Mouse (Mus musculus) hindbrain, embryonic 13.5 days (tissue): ENCODE measurements around the gene Ppp1r1b. TPM values are rescaled to one million over a fixed set of nuclear protein-coding genes. Genes with fewer than 3 reads are reported as not detected.

Source experiments
- ATAC-seq: fragments of 200-750 bp; cut with Nextera tagmentation; 2 replicates; pipeline ENCODE4 v1.8.0; 2017; ENCODE audit warnings: moderate TSS enrichment; ENCODE audit not compliant: low FRiP score
- H3K27ac ChIP-seq: fragments of 300-500 bp; sonication (generic); 2 replicates; pipeline ENCODE4 v1.5.1; 2015; ENCODE audit warnings: inconsistent platforms, mild to moderate bottlenecking, moderate library complexity
- H3K27me3 ChIP-seq: fragments of 300-500 bp; sonication (generic); 2 replicates; pipeline ENCODE4 v1.6.1; 2015; ENCODE audit warnings: mild to moderate bottlenecking, inconsistent platforms
- H3K36me3 ChIP-seq: fragments of 300-500 bp; sonication (generic); 2 replicates; pipeline ENCODE4 v1.6.1; 2015; ENCODE audit warnings: mild to moderate bottlenecking, inconsistent platforms
- H3K4me1 ChIP-seq: fragments of 300-500 bp; sonication (generic); replicated peaks from 2 replicates; pipeline ENCODE4 v1.6.1; 2015; ENCODE audit warnings: inconsistent platforms
- H3K4me2 ChIP-seq: fragments of 300-500 bp; sonication (generic); 2 replicates; pipeline ENCODE4 v1.6.1; 2015; ENCODE audit warnings: inconsistent platforms, mild to moderate bottlenecking, moderate library complexity
- H3K4me3 ChIP-seq: fragments of 300-500 bp; sonication (generic); 2 replicates; pipeline ENCODE4 v1.5.1; 2015; ENCODE audit warnings: mild to moderate bottlenecking, inconsistent platforms
- H3K9ac ChIP-seq: fragments of 300-500 bp; sonication (generic); 2 replicates; pipeline ENCODE4 v1.6.1; 2015; ENCODE audit warnings: mild to moderate bottlenecking, inconsistent platforms
- H3K9me3 ChIP-seq: fragments of 300-500 bp; sonication (generic); 2 replicates; pipeline ENCODE4 v1.6.1; 2016; ENCODE audit warnings: inconsistent platforms
- WGBS: fragments of 180-500 bp; shearing (Covaris S2); methylation state at CpG from one replicate; pipeline ENCODE4 v1.1.7; 2015; 5-methylcytosine and 5-hydroxymethylcytosine counted together
- polyA plus RNA-seq: library from polyadenylated mRNA; unstranded; fragments of >200 nt; fragmentation: Nextera tagmentation; extraction: Ambion mirVana; gene quantifications from 2 replicates; pipeline ENCODE4 v1.2.1, GENCODE M21; 2015

Ppp1r1b gene
- polyA plus RNA-seq, 1 experiment from 2014 or later = 2.4 TPM

DNA sequence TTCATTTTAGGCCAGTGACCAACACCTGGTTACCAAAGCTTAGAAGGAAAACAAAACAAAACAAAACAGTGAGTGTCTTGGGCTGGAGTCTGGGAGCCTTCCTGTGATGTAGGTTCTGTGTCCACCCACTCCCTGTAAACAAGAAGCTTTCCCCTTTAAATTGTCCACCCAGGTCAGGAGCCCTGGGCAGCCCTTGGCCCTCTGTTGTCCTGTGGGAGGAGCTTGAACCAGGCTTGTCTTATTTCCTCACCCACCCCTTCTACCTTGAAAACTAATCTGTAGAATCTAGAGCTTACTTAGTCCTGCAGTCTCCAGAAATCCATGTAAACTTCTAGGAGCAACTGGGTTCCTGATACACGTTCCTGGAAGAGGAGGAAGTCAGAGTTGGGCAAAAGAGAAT, 26.0 kb upstream of the Ppp1r1b start:
- WGBS = 0% methylated on average over 1 of the region's 1 CpGs
- peaks cover 46% of the 10 kb centered on the region for H3K4me1 ChIP-seq
- no peaks in the 10 kb centered on the region for H3K9me3 ChIP-seq
- ATAC-seq = no peak
- no peaks in the 10 kb centered on the region for H3K36me3 ChIP-seq
- peaks cover 98% of the 10 kb centered on the region for H3K27me3 ChIP-seq
- no peak overlapping the region for H3K27ac ChIP-seq
- no peak overlapping the region for H3K4me2 ChIP-seq
- no peak overlapping the region for H3K4me3 ChIP-seq
- no peak overlapping the region for H3K9ac ChIP-seq

DNA sequence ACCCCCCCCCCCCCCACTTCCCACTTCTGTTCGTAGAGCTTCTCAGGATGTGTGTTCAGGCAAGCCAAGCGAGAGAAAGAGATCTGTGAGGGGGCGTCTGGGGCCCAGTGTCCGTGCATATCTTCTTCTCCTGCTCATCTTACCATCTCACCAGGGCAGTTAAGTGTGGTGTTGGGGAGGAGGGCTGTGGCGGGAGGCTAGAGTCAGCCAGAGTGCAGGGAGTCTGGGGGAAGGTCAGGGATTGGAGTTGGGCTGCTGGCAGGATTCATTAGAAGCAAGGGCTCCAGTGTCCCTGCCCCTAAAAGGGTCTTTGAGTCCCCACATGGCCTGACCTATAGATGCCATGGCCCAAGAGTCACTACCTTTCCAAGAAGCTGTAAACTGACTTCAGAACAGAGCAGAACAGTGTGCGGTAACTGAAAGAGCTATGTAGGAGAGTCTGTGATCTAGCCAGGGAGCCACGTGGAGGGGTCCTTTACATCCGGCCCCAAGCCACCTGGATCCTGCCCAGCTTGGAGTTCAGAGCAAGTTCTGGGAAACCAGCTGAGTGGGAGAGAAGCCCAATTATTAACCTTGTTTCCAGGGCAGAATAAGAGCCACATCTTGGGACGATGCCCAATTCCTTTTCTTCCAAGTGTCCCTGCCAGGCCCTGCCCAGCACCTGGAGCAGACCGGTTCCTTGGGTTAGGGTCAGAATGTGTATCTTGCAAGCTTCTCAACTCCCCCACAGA, 24.9 kb upstream of the Ppp1r1b start:
- Histone ChIP-seq H3K27ac (0 out of 2 replicates have a peak overlapping the region, but pooled peaks have one; percentile 14), H3K4me1 (peaks cover 48% of the 10 kb centered on the region), H3K27me3 (peaks cover 98% of the 10 kb centered on the region), H3K9ac (no peak overlapping the region), H3K4me2 (no peak overlapping the region), H3K9me3 (no peaks in the 10 kb centered on the region), H3K36me3 (no peaks in the 10 kb centered on the region), H3K4me3 (no peak overlapping the region)
- 1% methylated on average over 10 of the region's 10 CpGs for WGBS
- ATAC-seq = no peak

DNA sequence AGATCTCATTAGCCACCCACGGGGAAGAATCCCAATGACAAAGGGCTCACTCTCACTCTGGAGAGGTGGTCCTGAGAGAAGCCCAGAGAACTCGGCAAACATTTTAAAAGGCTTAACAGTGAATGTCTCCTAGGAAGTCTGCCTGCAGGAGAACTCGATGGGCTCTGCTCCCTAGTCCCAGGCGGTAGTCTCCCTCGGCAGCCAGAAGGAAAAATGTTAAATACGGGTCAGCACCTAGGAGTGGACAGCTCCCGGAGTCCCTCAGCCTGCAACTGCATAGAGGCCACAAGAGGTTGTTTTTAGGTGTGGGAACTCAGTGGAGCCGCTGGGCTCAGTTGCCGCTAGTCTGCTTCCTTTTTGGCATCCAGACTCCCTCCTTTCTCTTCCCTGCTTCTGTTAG, 24.3 kb upstream of the Ppp1r1b start:
- Histone ChIP-seq H3K4me2 (peak overlapping the region; percentile 51), H3K27ac (peak overlapping the region; percentile 14; the same call in 1 of the 2 replicates), H3K4me3 (no peak overlapping the region), H3K4me1 (peaks cover 47% of the 10 kb centered on the region), H3K27me3 (peaks cover 97% of the 10 kb centered on the region), H3K9ac (no peak overlapping the region), H3K36me3 (no peaks in the 10 kb centered on the region), H3K9me3 (no peaks in the 10 kb centered on the region)
- ATAC-seq = no peak
- 2% methylated on average over 9 of the region's 9 CpGs for WGBS

DNA sequence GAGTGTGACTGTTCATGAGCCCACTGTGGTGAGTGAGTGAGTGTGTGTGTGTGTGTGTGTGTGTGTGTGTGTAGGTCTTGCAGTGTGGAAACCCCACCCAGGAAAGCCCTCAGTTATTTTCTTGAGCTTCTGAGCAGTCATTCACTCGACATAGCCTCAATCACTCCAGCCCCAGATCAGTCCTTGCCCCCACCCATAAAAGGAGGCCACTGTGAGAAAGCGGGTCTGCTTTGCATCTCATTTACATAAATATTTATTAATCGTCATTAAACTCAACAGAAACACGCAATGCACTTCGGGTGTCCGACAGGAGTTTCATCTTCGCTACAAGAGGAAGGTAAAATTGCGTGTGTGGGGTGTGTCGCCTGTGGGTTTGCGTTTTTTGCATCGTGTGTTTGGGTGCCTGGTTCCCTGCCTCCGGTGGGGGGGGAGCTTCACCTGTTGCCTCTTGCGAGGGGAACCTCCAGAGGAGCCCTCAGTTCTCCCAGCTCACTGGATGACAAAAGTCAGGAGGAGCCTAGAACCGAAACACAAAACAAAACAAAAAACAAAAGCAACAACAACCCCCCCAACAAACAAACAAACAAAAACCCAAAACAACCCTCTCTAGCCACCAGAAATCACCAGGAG, 22.9 kb upstream of the Ppp1r1b start:
- no peak for ATAC-seq
- Histone ChIP-seq H3K9ac (peak overlapping the region; percentile 73; the same call in 1 of the 2 replicates), H3K4me2 (peak overlapping the region; percentile 51), H3K9me3 (no peaks in the 10 kb centered on the region), H3K4me1 (peaks cover 36% of the 10 kb centered on the region), H3K36me3 (no peaks in the 10 kb centered on the region), H3K27me3 (peaks cover 97% of the 10 kb centered on the region), H3K27ac (peak overlapping the region; percentile 52; the same call in 1 of the 2 replicates), H3K4me3 (peak overlapping the region; percentile 45)
- 3% methylated on average over 14 of the region's 14 CpGs for whole genome bisulfite sequencing

DNA sequence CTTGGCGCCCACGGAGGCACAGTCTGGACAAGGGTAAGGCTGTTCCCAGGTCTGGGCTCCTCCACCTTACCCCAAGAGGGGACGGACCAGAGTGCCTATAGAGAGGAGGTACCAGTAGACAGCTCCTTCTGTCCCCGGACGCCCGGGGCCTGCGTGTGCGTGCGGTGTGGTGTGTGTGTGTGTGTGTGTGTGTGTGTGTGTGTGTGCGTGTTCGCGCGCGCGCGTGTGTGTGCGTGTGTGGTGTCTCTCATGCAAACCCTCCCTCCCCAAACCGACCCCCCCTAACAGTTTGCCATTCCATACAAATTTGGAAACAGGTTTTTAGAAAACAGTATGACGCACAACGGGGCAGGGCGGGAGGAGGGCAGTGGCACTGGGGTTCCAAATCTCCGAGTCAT, 22.4 kb upstream of the Ppp1r1b start:
- Histone ChIP-seq H3K9ac (peak overlapping the region; percentile 73), H3K4me2 (peak overlapping the region; percentile 51), H3K27me3 (peaks cover 98% of the 10 kb centered on the region), H3K4me1 (peaks cover 35% of the 10 kb centered on the region), H3K27ac (peak overlapping the region; percentile 52; the same call in 1 of the 2 replicates), H3K4me3 (peak overlapping the region; percentile 45), H3K36me3 (no peaks in the 10 kb centered on the region), H3K9me3 (no peaks in the 10 kb centered on the region)
- ATAC-seq = no peak
- WGBS = 3% methylated on average over 20 of the region's 22 CpGs

DNA sequence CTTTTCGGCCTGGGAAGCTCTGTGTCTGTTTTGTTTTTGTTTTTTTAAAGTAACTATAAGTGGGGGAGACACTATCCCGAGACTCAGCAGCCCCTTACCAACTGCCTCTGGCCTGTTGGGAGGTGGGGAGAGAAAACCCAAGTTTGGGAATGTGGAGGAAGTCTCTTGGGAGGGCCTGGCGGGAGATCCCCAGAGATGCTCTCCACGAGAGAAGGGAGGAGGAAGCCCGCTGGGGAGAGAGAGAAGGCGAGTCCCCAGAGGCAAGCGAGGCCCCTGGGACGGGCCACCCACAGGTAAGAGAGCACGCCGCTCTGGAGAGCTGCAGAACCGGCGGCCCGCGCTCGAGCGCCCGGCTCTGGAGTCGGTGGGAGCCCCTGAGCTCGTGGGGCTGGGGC, 21.5 kb upstream of the Ppp1r1b start:
- under 1% methylated on average over 19 of the region's 19 CpGs for WGBS
- peak overlapping the region; percentile 73 for H3K9ac ChIP-seq
- H3K4me3 ChIP-seq = peak overlapping the region; percentile 45
- peak overlapping the region; percentile 51 for H3K4me2 ChIP-seq
- no peaks in the 10 kb centered on the region for H3K36me3 ChIP-seq
- no peaks in the 10 kb centered on the region for H3K9me3 ChIP-seq
- peaks cover 28% of the 10 kb centered on the region for H3K4me1 ChIP-seq
- H3K27me3 ChIP-seq = peaks cover 98% of the 10 kb centered on the region
- peak overlapping the region; percentile 92 for H3K27ac ChIP-seq
- no peak for ATAC-seq

DNA sequence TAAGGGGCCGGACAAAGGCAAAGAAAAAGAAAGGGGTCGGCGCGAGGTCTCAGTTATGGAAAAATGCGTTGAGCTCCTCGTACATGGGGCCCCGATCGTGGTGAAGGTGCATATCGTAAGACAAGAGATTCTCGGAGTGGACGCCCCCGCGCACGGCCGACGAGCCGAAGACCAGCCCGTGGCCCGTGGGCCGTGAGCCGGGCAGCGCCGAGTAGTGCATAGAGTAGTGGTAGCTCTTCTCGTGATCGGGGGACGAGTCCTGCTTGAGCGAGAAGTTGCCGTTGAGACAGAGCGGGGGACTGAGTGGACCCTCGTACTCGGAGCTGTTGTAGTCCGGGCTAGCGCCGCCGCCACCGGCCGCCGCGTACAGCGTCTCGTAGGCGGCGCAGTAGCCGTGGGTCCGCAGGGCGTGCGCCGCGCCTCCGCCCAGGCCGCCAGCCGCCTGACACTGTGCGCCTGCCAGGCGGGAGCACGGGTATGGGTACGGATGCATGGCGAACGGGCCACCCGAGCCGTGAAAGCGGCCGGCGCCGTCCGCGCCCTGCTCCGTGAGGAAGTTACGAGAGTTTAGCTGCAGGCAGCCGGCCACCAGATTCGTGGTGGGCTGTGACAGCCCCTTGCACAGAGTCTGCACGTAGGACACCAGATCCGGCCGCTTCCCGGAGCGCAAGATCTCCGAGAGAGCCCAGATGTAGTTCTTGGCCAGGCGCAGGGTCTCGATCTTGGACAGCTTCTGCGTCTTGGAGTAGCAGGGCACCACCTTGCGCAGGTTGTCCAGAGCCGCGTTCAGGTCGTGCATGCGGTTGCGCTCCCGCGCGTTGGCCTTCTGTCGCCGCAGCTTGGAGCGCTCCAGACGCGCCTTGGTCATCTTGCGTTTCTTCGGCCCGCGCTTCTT, 20.8 kb upstream of the Ppp1r1b start:
- Histone ChIP-seq H3K9me3 (no peaks in the 10 kb centered on the region), H3K27ac (peak overlapping the region; percentile 92), H3K36me3 (no peaks in the 10 kb centered on the region), H3K4me3 (peak overlapping the region; percentile 45), H3K4me2 (peak overlapping the region; percentile 51), H3K4me1 (peaks cover 28% of the 10 kb centered on the region), H3K9ac (peak overlapping the region; percentile 73), H3K27me3 (peaks cover 98% of the 10 kb centered on the region)
- ATAC-seq = no peak
- WGBS = under 1% methylated on average over 96 of the region's 97 CpGs

DNA sequence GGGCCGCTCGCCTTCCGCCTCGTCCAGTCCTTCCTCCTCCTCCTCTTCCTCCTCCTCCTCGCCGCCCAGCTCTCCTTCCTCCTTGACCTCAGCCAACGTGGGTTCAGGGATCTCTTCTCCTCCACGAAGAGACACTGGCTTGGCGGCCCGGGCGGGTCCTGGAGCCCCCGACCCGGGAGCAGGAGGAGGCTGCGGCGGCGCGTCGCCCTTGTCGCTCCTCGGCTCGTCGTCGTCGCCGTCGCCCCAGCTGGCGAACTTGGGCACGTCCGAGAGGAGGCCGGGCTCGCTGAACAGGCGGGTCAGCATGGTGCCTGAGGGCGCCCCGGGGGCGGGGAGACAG, 20.2 kb upstream of the Ppp1r1b start:
- peaks cover 30% of the 10 kb centered on the region for H3K4me1 ChIP-seq
- no peaks in the 10 kb centered on the region for H3K9me3 ChIP-seq
- no peak for ATAC-seq
- peak overlapping the region; percentile 92 for H3K27ac ChIP-seq
- H3K9ac ChIP-seq = peak overlapping the region; percentile 73
- peak overlapping the region; percentile 45 for H3K4me3 ChIP-seq
- peak overlapping the region; percentile 51 for H3K4me2 ChIP-seq
- under 1% methylated on average over 35 of the region's 35 CpGs for WGBS
- peaks cover 98% of the 10 kb centered on the region for H3K27me3 ChIP-seq
- no peaks in the 10 kb centered on the region for H3K36me3 ChIP-seq

DNA sequence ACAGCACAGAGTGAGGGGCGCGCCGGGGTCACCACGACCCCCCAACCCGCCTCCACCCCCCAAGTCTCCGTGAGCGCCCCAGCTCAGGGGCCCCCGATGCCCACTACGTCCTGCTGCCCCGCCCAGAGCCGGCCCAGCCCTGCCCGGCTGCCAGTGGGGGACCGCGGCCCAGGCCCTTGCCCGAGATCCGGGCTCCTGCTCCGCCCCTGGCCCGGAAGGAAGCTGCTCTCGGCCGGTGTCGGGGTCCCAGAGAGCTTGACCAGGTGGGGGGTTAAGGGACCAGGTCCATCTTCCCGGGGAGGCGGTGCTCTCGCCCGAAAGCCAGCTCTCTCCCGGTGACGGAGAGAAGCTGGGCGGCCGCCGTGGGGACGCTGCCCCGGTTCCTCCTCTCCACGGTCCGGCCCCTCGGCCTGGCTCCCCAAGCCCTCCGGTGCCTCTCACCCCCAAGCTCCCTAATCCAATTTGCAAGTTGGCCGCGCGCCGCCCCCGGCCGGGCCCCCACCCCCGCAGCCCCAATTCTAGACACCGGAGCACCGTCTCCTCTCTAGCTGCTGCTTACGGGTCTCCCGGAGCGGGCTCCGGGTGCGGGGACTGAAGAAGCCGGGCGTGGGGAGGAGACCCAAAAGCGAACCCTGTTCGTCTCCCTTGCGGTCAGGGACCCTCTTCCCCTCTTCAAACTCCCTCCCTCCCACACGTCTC, 19.7 kb upstream of the Ppp1r1b start:
- no peaks in the 10 kb centered on the region for H3K36me3 ChIP-seq
- peak overlapping the region; percentile 51 for H3K4me2 ChIP-seq
- H3K4me3 ChIP-seq = peak overlapping the region; percentile 45
- peaks cover 35% of the 10 kb centered on the region for H3K4me1 ChIP-seq
- ATAC-seq = no peak
- WGBS = under 1% methylated on average over 43 of the region's 56 CpGs
- peak overlapping the region; percentile 92 for H3K27ac ChIP-seq
- H3K9me3 ChIP-seq = no peaks in the 10 kb centered on the region
- H3K9ac ChIP-seq = peak overlapping the region; percentile 73
- H3K27me3 ChIP-seq = peaks cover 98% of the 10 kb centered on the region

DNA sequence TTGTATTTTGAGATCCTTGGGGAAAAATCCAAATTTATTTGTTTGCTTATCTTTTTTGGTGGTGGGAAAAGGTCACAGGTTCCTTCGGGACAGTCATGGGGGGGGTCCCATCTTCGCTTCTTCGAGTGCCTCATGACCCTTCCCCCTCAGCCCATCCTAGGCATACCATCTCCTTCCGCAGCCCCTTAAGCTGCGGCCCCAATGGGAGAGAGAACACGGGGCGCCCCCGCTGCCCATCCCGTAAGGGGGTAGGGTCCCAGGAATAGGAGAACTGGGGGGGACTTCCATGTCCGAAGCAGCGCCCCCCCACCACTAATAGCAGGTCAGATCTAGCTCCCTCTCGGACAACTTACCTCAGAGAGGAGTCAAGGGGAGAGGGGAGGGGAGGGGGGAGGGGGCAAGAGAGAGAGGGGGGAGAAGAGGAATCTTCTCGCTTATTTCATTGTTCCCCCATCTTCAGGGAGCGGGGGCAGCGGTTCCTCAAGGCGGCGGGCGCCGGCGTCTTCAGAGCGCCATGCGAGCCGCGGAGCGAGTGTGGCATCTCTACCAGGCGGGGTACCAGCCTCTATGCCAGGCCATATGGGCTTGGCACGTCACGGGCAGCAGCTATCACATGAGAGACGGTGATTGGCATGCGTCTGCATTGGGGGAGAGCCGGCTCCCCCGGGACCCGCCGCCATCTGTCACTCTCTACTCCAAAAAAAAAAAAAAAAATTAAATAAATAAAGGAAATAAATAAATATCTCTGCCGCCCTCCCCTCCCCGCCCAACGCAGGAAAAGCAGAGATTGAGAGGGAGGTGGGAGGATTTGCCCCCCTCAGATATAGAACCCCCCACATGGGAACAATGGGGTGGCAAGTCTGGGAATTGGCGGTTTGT, 18.9 kb upstream of the Ppp1r1b start, which contains the start of gene Neurod2:
Gene Neurod2, minus strand, starts transcription at position 568 of the 879 bp plus-strand sequence.
- Histone ChIP-seq H3K9me3 (no peaks in the 10 kb centered on the region), H3K9ac (peak within 1 kb of the TSS; percentile 73), H3K4me2 (peak within 1 kb of the TSS; percentile 51), H3K4me3 (peak within 1 kb of the TSS; percentile 45), H3K36me3 (no peaks in the 10 kb centered on the region), H3K27ac (peak within 1 kb of the TSS; percentile 92), H3K4me1 (peaks cover 43% of the 10 kb centered on the region), H3K27me3 (peaks cover 98% of the 10 kb centered on the region)
- 1% methylated on average over 37 of the region's 38 CpGs for WGBS
- ATAC-seq = peak; percentile 41; the same call in 1 of the 2 replicates
